Mouse (Mus musculus): ENCODE data around the gene Slc25a18. TPM values are rescaled to one million over a fixed set of nuclear protein-coding genes. Genes with fewer than 3 reads are reported as not detected.

Slc25a18 gene
- total and polyA plus RNA-seq, 3 experiments = 0.05 TPM; not detected in 2

DNA sequence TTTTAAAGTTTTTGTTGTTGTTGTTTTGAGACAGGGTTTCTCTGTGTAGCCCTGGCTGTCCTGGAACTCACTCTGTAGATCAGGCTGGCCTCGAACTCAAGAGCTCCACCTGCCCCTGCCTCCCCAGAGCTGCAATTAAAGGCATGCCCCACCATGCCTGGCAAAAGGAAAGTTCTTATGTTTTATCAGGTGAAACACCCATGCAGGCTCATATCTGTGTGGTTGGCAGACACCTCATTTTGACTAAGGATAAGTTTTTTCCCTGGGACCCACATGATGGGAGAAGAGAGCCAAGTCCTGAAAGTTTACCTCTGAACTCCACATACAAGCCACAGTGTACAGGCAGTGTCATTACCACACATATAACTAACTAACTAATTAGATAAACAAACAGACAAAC, 56.7 kb downstream of the Slc25a18 start:
- no peak for TF ChIP-seq GATA1 (IDR thresholded peaks at IDR 0.05; ENCODE audit: borderline replicate concordance, low read length)
- TF ChIP-seq TAL1 (conservative IDR thresholded peaks at IDR 0.05; ENCODE audit: low read depth, low read length) = 0 out of 2 replicates have a peak, but pooled peaks have one; percentile 12
- Histone ChIP-seq H3K4me1 (ENCODE audit: insufficient read depth, low read depth, low read length) (peaks cover 54% of the 10 kb centered on the region), H3K4me3 (ENCODE audit: low read depth, low read length) (no peak overlapping the region), H3K9me3 (replicated peaks) (no peaks in the 10 kb centered on the region), H3K36me3 (replicated peaks) (no peaks in the 10 kb centered on the region), H3K27me3 (ENCODE audit: insufficient read depth, low read length) (no peaks in the 10 kb centered on the region)
- ATAC-seq (ENCODE audit: extremely low read depth, insufficient number of reproducible peaks, low FRiP score, poor library complexity, severe bottlenecking) (no peak), DNase-seq (ENCODE audit: low spot score) (no peak)

DNA sequence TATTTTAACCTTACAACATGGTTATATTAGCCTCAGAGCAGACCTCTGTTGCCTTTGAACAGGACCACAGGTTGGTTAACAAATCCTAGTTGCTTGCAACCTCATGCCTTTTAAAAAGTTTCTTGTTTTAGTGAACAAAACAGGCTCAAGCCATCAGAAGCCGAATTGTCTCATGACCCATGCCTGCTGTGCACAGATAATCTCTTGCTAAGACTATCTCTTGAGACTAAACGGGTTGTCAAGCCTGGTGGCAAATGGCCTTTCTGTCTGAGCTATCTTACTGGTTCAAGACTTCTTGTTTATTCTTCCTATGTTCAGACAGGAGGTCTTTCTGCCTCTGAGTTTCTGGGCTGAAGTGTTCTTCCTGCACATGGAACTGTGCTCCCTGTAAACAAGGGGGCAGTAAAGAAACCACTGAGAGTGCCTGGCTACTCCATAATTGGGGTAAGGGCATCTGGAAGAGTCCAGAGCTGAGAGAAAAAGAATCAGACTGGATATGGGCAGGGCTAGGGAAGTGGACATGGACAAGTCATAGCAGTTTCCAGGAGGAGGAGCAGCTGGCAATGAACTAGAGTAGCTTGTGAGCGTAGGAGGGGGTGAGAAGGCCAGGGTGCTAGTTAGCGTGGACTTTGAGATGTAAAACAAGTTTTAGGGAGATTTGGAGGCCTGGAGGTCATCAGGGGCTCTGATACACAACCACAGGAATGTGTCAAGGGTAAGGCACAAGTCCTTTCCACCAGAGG, 57.7 kb downstream of the Slc25a18 start:
- no peaks in the 10 kb centered on the region for H3K27me3 ChIP-seq (ENCODE audit: insufficient read depth, low read length)
- H3K36me3 ChIP-seq (replicated peaks) = no peaks in the 10 kb centered on the region
- H3K9me3 ChIP-seq (replicated peaks) = no peaks in the 10 kb centered on the region
- no peak overlapping the region for H3K4me3 ChIP-seq (ENCODE audit: low read depth, low read length)
- ATAC-seq (ENCODE audit: extremely low read depth, insufficient number of reproducible peaks, low FRiP score, poor library complexity, severe bottlenecking) (no peak), DNase-seq (ENCODE audit: low spot score) (no peak)
- H3K4me1 ChIP-seq (ENCODE audit: insufficient read depth, low read depth, low read length) = peaks cover 60% of the 10 kb centered on the region
- TF ChIP-seq TAL1 (conservative IDR thresholded peaks at IDR 0.05; ENCODE audit: low read depth, low read length) (peak; percentile 46), CTCF (IDR thresholded peaks at IDR 0.05; ENCODE audit: low read depth, low read length) (no peak)

DNA sequence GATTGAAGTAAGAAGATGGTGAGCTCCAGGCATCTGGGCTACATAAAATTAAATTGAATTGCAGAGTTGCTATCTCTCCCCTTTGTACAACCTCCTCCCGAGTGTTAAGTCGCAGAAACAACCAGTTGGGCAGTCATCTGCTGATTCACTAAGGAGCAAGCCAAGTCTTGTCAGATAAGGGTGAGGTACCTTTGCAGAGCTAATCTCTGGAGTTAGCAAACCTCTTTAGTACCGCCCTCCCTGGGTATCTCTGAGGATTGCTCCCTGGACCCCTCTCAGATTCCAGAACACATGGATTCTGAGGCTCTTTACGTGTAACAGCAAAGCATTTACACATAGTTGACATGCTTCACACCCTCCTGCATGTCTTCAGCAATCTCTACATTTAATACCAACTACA, 58.7 kb downstream of the Slc25a18 start:
- DNase-seq (ENCODE audit: low spot score) (no peak), ATAC-seq (ENCODE audit: extremely low read depth, insufficient number of reproducible peaks, low FRiP score, poor library complexity, severe bottlenecking) (peak; percentile 42; the same call in 1 of the 2 replicates)
- no peak overlapping the region for H3K4me3 ChIP-seq (ENCODE audit: low read depth, low read length)
- no peaks in the 10 kb centered on the region for H3K9me3 ChIP-seq (replicated peaks)
- TF ChIP-seq GATA2 (IDR thresholded peaks at IDR 0.05; ENCODE audit: borderline replicate concordance, low read depth, low read length) (no peak), POLR2AphosphoS5 (IDR thresholded peaks at IDR 0.05; ENCODE audit: insufficient replicate concordance, low read depth, low read length) (no peak), TAL1 (conservative IDR thresholded peaks at IDR 0.05; ENCODE audit: low read depth, low read length) (no peak), CTCF (IDR thresholded peaks at IDR 0.05; ENCODE audit: low read depth, low read length) (no peak), GATA1 (IDR thresholded peaks at IDR 0.05; ENCODE audit: borderline replicate concordance, low read length) (no peak)
- H3K4me1 ChIP-seq (ENCODE audit: insufficient read depth, low read depth, low read length) = peaks cover 60% of the 10 kb centered on the region
- no peaks in the 10 kb centered on the region for H3K36me3 ChIP-seq (replicated peaks)
- H3K27me3 ChIP-seq (ENCODE audit: insufficient read depth, low read length) = no peaks in the 10 kb centered on the region

DNA sequence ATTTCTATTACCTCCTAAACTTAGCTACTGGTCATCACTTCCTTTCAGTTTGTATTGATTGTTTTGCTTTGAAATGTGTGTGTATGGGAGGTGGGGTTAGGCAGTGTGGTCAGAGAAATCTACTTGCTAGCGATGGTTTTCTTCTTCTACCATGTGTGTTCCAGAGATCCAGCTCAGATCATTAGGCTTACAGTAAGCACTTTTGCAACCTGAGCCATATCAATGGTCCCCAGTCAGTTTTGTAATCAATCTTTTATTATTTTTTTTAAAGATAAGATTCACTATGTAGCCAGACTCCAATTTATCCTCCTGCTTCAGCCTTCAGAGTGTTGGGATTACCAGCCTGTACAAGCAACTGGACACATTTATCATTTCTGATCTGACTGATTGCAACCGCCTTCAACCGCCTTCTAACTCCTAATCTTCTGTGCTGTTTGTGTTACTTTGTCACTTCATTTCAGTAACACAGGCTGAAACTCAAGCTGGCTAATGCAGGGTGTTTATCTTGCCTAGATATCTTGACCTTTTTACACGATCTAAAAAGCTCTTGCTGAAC, 61.5 kb downstream of the Slc25a18 start:
- peaks cover 16% of the 10 kb centered on the region for H3K36me3 ChIP-seq (replicated peaks)
- 0 out of 2 replicates have a peak, but pooled peaks cover 3% of the 10 kb centered on the region for H3K9me3 ChIP-seq (replicated peaks)
- no peaks in the 10 kb centered on the region for H3K27me3 ChIP-seq (ENCODE audit: insufficient read depth, low read length)
- DNase-seq (ENCODE audit: low spot score) (no peak), ATAC-seq (ENCODE audit: extremely low read depth, insufficient number of reproducible peaks, low FRiP score, poor library complexity, severe bottlenecking) (peak; percentile 68)
- peaks cover 69% of the 10 kb centered on the region for H3K4me1 ChIP-seq (ENCODE audit: insufficient read depth, low read depth, low read length)
- peak; percentile 59 for TF ChIP-seq TAL1 (conservative IDR thresholded peaks at IDR 0.05; ENCODE audit: low read depth, low read length)
- no peak for TF ChIP-seq GATA2 (IDR thresholded peaks at IDR 0.05; ENCODE audit: borderline replicate concordance, low read depth, low read length)
- H3K4me3 ChIP-seq (ENCODE audit: low read depth, low read length) = no peak overlapping the region; the same call in 1 of the 2 replicates

DNA sequence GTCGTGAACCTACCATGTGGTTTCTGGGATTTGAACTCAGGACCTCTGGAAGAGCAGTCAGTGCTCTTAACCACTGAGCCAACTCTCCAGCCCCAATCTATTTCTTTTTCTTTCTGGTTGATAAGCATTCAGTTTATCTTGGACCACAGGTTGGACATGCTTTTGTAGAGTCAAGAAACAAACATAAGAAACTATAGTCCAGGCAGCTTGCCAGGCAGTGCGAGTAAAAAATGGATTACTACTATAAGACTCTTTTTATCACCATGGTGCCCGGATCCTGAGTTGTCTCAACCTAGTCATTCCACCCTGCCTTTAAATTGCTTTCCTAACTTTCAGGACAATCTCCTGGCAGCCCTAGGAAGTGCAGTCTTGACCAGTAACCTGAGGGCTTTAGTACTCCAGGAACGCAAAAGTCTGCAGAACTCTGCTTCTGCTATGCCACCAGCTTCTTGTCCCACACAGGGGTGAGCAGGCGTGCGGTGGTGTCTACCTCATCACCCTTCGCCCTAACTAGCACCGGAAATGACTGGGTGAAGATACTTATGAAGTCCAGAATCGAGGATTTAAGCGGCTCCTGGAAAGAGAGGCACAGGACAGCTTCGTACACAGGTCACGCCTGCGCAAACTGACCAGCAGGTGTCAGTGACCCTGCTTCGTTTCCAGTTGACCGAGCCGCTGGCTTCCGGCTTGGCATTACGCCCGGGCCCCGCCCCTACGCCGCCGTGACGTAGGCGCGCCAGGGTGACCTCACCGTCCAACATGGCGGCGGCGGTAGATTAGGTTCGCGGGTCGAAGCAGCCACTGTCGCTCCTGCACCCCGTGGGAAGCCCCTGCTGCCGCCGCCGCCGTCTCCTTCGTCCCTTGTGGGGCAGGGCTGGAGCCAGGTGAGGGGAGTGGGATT, 62.3 kb downstream of the Slc25a18 start, which contains the start of gene Bcl2l13:
Gene Bcl2l13 (plus strand): TSS at position 739 of the 901 bp plus-strand sequence.
- ATAC-seq (ENCODE audit: extremely low read depth, insufficient number of reproducible peaks, low FRiP score, poor library complexity, severe bottlenecking) (peak; percentile 31; the same call in 1 of the 2 replicates), DNase-seq (ENCODE audit: low spot score) (peak; percentile 68)
- no peak for TF ChIP-seq POLR2AphosphoS5 (IDR thresholded peaks at IDR 0.05; ENCODE audit: insufficient replicate concordance, low read depth, low read length)
- no peak for TF ChIP-seq GATA2 (IDR thresholded peaks at IDR 0.05; ENCODE audit: borderline replicate concordance, low read depth, low read length)
- H3K27me3 ChIP-seq (ENCODE audit: insufficient read depth, low read length) = no peaks in the 10 kb centered on the region
- peaks cover 72% of the 10 kb centered on the region for H3K4me1 ChIP-seq (ENCODE audit: insufficient read depth, low read depth, low read length)
- 0 out of 2 replicates have a peak, but pooled peaks cover 3% of the 10 kb centered on the region for H3K9me3 ChIP-seq (replicated peaks)
- H3K36me3 ChIP-seq (replicated peaks) = peaks cover 25% of the 10 kb centered on the region
- peak within 1 kb of the TSS; percentile 94 for H3K4me3 ChIP-seq (ENCODE audit: low read depth, low read length)

DNA sequence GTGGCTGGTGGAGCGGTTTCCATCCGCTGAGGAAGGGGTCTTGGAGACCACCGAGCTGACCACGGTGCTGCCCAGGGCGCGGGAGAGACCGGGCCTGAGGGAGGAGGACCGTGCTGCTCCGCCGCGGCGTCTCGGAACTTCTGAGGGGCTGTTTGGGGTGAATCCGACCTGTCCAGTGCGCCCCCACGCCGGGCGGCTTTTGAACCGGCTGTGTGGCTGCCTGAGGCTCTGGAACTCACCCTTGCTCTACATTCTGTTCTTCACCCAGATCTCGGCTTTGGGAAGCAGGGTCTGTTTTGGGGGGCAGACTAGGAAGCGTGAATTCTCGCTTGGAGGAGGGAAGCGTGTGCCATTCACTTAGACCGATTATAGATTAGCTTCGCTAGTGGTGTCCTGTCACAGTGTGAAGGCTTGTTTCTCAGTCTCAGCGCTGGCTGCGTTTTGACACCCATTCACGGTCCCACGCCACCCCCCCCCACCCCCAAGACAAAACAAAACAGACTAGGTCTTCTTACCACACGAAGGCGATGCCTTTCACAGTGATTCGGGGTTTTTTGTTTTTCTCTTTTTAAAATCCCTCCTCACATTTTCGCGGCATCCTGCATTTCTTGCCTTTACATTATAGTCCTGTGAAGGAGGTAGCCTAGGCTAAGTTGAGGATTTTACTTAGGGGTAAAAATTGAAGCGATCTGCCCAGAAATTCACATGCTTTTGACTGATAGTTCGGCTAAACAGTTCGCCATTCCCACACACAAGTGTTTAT, 63.2 kb downstream of the Slc25a18 start:
- Histone ChIP-seq H3K9me3 (replicated peaks) (0 out of 2 replicates have a peak, but pooled peaks cover 3% of the 10 kb centered on the region), H3K36me3 (replicated peaks) (peaks cover 30% of the 10 kb centered on the region), H3K4me1 (ENCODE audit: insufficient read depth, low read depth, low read length) (peaks cover 69% of the 10 kb centered on the region), H3K27me3 (ENCODE audit: insufficient read depth, low read length) (no peaks in the 10 kb centered on the region), H3K4me3 (ENCODE audit: low read depth, low read length) (peak overlapping the region; percentile 94)
- DNase-seq (ENCODE audit: low spot score) (no peak), ATAC-seq (ENCODE audit: extremely low read depth, insufficient number of reproducible peaks, low FRiP score, poor library complexity, severe bottlenecking) (no peak)
- TF ChIP-seq CTCF (IDR thresholded peaks at IDR 0.05; ENCODE audit: low read depth, low read length) (no peak), GATA2 (IDR thresholded peaks at IDR 0.05; ENCODE audit: borderline replicate concordance, low read depth, low read length) (no peak), GATA1 (IDR thresholded peaks at IDR 0.05; ENCODE audit: borderline replicate concordance, low read length) (no peak), POLR2AphosphoS5 (IDR thresholded peaks at IDR 0.05; ENCODE audit: insufficient replicate concordance, low read depth, low read length) (no peak), TAL1 (conservative IDR thresholded peaks at IDR 0.05; ENCODE audit: low read depth, low read length) (no peak)
